Mouse (Mus musculus): Measurements from ENCODE around the gene Coq5. TPM values are rescaled to one million over a fixed set of nuclear protein-coding genes. Genes with fewer than 3 reads are reported as not detected.

Coq5 gene
- total and polyA plus RNA-seq, 3 experiments, result 40.5 to 43.3 TPM; not detected in 1

- no peaks in the 10 kb centered on the region for H3K4me1 ChIP-seq (ENCODE audit: control insufficient read depth in 1 of 2, insufficient read depth in 2 of 2, low read length in 2 of 2)
- H3K79me2 ChIP-seq (ENCODE audit: control insufficient read depth, insufficient read depth, low read length, poor library complexity), result peaks cover 16% of the 10 kb centered on the region
- no peak overlapping the region for H3K4me3 ChIP-seq (ENCODE audit: control insufficient read depth in 1 of 2, insufficient read depth in 1 of 2, low read depth in 2 of 2, low read length in 2 of 2)
- no peak overlapping the region for H3K27ac ChIP-seq (ENCODE audit: control insufficient read depth, low read depth, low read length)
- peaks cover 0 to 12% of the 10 kb centered on the region in 2 experiments; a peak in 2 of 4 replicates for H3K36me3 ChIP-seq (ENCODE audit: control insufficient read depth in 1 of 2, insufficient read depth in 2 of 2, low read length in 2 of 2)
- DNase-seq (ENCODE audit: low read depth, low spot score), result no peak
- H3K9me3 ChIP-seq (replicated peaks; ENCODE audit: insufficient read depth, low read length), result no peaks in the 10 kb centered on the region
- TF ChIP-seq NELFE (IDR thresholded peaks at IDR 0.05; ENCODE audit: low read depth, low read length) (no peak), ZKSCAN1 (IDR thresholded peaks at IDR 0.05; ENCODE audit: low read depth, low read length) (no peak), RAD21 (IDR thresholded peaks at IDR 0.05; ENCODE audit: low read depth, low read length) (no peak), CHD1 (IDR thresholded peaks at IDR 0.05; ENCODE audit: low read depth, low read length) (no peak)
- no peak overlapping the region for H3K9ac ChIP-seq (ENCODE audit: control insufficient read depth, low read depth, low read length, poor library complexity, severe bottlenecking)
- H3K27me3 ChIP-seq (ENCODE audit: control insufficient read depth in 1 of 2, insufficient read depth in 2 of 2, low read length in 2 of 2), result no peaks in the 10 kb centered on the region
Observed at GRCm38 (mm10) chr5:115260356-115260755, 19.1 kb upstream of the Coq5 start.

GRCm38 (mm10) chr5:115261141-115261540 lies 18.3 kb upstream of the Coq5 start:
- Histone ChIP-seq H3K4me3 (ENCODE audit: control insufficient read depth in 1 of 2, insufficient read depth in 1 of 2, low read depth in 2 of 2, low read length in 2 of 2) (no peak overlapping the region), H3K4me1 (ENCODE audit: control insufficient read depth in 1 of 2, insufficient read depth in 2 of 2, low read length in 2 of 2) (peaks cover 0 to 2% of the 10 kb centered on the region in 2 experiments; a peak in 1 of 4 replicates), H3K9ac (ENCODE audit: control insufficient read depth, low read depth, low read length, poor library complexity, severe bottlenecking) (no peak overlapping the region), H3K36me3 (ENCODE audit: control insufficient read depth in 1 of 2, insufficient read depth in 2 of 2, low read length in 2 of 2) (peaks cover under 1 to 7% of the 10 kb centered on the region in 2 experiments; a peak in 3 of 4 replicates), H3K27ac (ENCODE audit: control insufficient read depth, low read depth, low read length) (no peak overlapping the region), H3K27me3 (ENCODE audit: control insufficient read depth in 1 of 2, insufficient read depth in 2 of 2, low read length in 2 of 2) (no peaks in the 10 kb centered on the region), H3K79me2 (ENCODE audit: control insufficient read depth, insufficient read depth, low read length, poor library complexity) (peaks cover 22% of the 10 kb centered on the region), H3K9me3 (replicated peaks; ENCODE audit: insufficient read depth, low read length) (no peaks in the 10 kb centered on the region)
- TF ChIP-seq MAZ (IDR thresholded peaks at IDR 0.05; ENCODE audit: low read depth, low read length) (no peak), NRF1 (IDR thresholded peaks at IDR 0.05; ENCODE audit: insufficient read depth, low read depth, low read length, poor library complexity, severe bottlenecking) (no peak), USF1 (IDR thresholded peaks at IDR 0.05; ENCODE audit: low read depth, low read length) (no peak), BHLHE40 (IDR thresholded peaks at IDR 0.05; ENCODE audit: borderline replicate concordance, low read depth, low read length) (no peak), CTCF (IDR thresholded peaks at IDR 0.05 in 2 of 3, conservative IDR thresholded peaks at IDR 0.05 in 1 of 3; ENCODE audit: control insufficient read depth in 1 of 3, insufficient read depth in 1 of 3, low read depth in 2 of 3, low read length in 3 of 3, poor library complexity in 1 of 3, severe bottlenecking in 1 of 3) (no peak), POLR2AphosphoS2 (IDR thresholded peaks at IDR 0.05; ENCODE audit: low read length) (no peak), ZNF384 (IDR thresholded peaks at IDR 0.05; ENCODE audit: low read depth, low read length) (no peak), UBTF (IDR thresholded peaks at IDR 0.05; ENCODE audit: borderline replicate concordance, insufficient read depth, low read depth, low read length) (no peak), MEF2A (IDR thresholded peaks at IDR 0.05; ENCODE audit: extremely low read depth, insufficient replicate concordance, low read depth, low read length, poor library complexity, severe bottlenecking) (no peak), TBP (IDR thresholded peaks at IDR 0.05; ENCODE audit: low read depth, low read length) (no peak), TCF12 (IDR thresholded peaks at IDR 0.05; ENCODE audit: low read depth, low read length) (no peak), CHD2 (IDR thresholded peaks at IDR 0.05; ENCODE audit: low read length) (no peak), RAD21 (IDR thresholded peaks at IDR 0.05; ENCODE audit: low read depth, low read length) (no peak)
- no peak for DNase-seq (ENCODE audit: low read depth, low spot score)

All from MEL (cell line).